Mouse (Mus musculus): ENCODE results near the gene Ppp6r2.

- TF ChIP-seq CTCF (IDR thresholded peaks at IDR 0.05; ENCODE audit: control insufficient read depth, insufficient read depth, low read length) (no peak), POLR2A (IDR thresholded peaks at IDR 0.05; ENCODE audit: borderline replicate concordance, control insufficient read depth, low read depth, low read length) (no peak)
Measured at GRCm38 (mm10) chr15:89171526-89172051, 39.8 kb upstream of the Ppp6r2 start.
